Mouse (Mus musculus) heart, embryonic 12.5 days (tissue): ENCODE measurements around the gene Plcb3. TPM values are rescaled to one million over a fixed set of nuclear protein-coding genes. Genes with fewer than 3 reads are reported as not detected.

ENCODE experiments used
- ATAC-seq: fragments of 200-750 bp; cut with Nextera tagmentation; 2 replicates; pipeline ENCODE4 v1.8.0; 2017; ENCODE audit warnings: moderate TSS enrichment, moderate library complexity; ENCODE audit not compliant: insufficient number of reproducible peaks, low FRiP score
- H3K27ac ChIP-seq: fragments of 300-500 bp; sonication (generic); 2 replicates; pipeline ENCODE4 v1.5.1; 2016; ENCODE audit warnings: mild to moderate bottlenecking, moderate library complexity; ENCODE audit not compliant: poor library complexity, severe bottlenecking
- H3K27me3 ChIP-seq: fragments of 300-500 bp; sonication (generic); replicated peaks from 2 replicates; pipeline ENCODE4 v1.6.1; 2016; ENCODE audit warnings: mild to moderate bottlenecking, moderate library complexity
- H3K36me3 ChIP-seq: fragments of 300-500 bp; sonication (generic); 2 replicates; pipeline ENCODE4 v1.6.1; 2016; ENCODE audit warnings: mild to moderate bottlenecking, moderate library complexity
- H3K4me1 ChIP-seq: fragments of 300-500 bp; sonication (generic); replicated peaks from 2 replicates; pipeline ENCODE4 v1.6.1; 2016; ENCODE audit warnings: mild to moderate bottlenecking
- H3K4me2 ChIP-seq: fragments of 300-500 bp; sonication (generic); 2 replicates; pipeline ENCODE4 v1.6.1; 2016; ENCODE audit warnings: mild to moderate bottlenecking, moderate library complexity
- H3K4me3 ChIP-seq: fragments of 300-500 bp; sonication (generic); 2 replicates; pipeline ENCODE4 v1.5.1; 2016; ENCODE audit warnings: mild to moderate bottlenecking
- H3K9ac ChIP-seq: fragments of 300-500 bp; sonication (generic); 2 replicates; pipeline ENCODE4 v1.6.1; 2016; ENCODE audit warnings: mild to moderate bottlenecking, moderate library complexity
- H3K9me3 ChIP-seq: fragments of 300-500 bp; sonication (generic); replicated peaks from 2 replicates; pipeline ENCODE4 v1.6.1; 2016; ENCODE audit warnings: mild to moderate bottlenecking, moderate library complexity
- WGBS: fragments of 180-500 bp; shearing (Covaris S2); methylation state at CpG from one replicate; pipeline ENCODE4 v1.1.7; 2016; 5-methylcytosine and 5-hydroxymethylcytosine counted together
- polyA plus RNA-seq: library from polyadenylated mRNA; unstranded; fragments of >200 nt; fragmentation: Nextera tagmentation; extraction: Ambion mirVana; gene quantifications from 2 replicates; pipeline ENCODE4 v1.2.1, GENCODE M21; 2016

Gene Plcb3
- polyA plus RNA-seq: 26.6 and 28.9 TPM in 2 replicates

- Histone ChIP-seq H3K4me1 (peaks cover 55% of the 10 kb centered on the region), H3K27ac (peak within 1 kb of the TSS; percentile 94), H3K9ac (peak within 1 kb of the TSS; percentile 92), H3K9me3 (no peaks in the 10 kb centered on the region), H3K4me3 (peak within 1 kb of the TSS; percentile 86), H3K27me3 (no peaks in the 10 kb centered on the region), H3K36me3 (peaks cover 24% of the 10 kb centered on the region), H3K4me2 (peak within 1 kb of the TSS; percentile 92)
- ATAC-seq: no peak
- under 1% methylated on average over 16 of the region's 16 CpGs for WGBS
Observed at GRCm38 (mm10) chr19:6975537-6976521, at the start of gene Plcb3. Gene Plcb3 (minus strand): TSS chr19:6976470.

DNA sequence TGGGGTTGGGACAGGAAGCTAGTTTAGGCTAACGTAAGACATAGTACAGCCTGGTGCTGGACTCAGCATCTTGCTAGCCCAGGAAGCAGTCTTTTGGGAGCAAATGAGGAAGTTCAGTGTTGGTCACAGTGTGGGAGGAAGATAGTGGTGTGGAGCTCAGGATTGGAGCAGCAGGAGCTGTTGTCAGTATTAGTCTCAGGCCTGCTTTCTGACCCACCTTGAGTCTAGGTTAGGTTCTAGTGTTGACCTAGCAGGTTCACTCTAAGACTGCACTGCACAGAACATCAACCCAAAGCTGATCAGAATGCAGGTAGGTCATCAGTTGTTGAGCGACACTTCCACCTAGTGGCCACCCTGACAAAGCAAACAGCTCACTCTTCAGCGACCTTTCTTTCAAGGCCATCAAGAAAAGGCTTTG lies 44.0 kb upstream of the Plcb3 start:
- H3K36me3 ChIP-seq: peaks cover 64% of the 10 kb centered on the region
- no peak overlapping the region for H3K27ac ChIP-seq
- no peak overlapping the region for H3K9ac ChIP-seq
- WGBS: 40% methylated on average over 3 of the region's 3 CpGs
- H3K4me2 ChIP-seq: no peak overlapping the region
- H3K4me1 ChIP-seq: peaks cover 23% of the 10 kb centered on the region
- H3K9me3 ChIP-seq: no peaks in the 10 kb centered on the region
- ATAC-seq: no peak
- H3K4me3 ChIP-seq: no peak overlapping the region
- H3K27me3 ChIP-seq: no peaks in the 10 kb centered on the region

- no peaks in the 10 kb centered on the region for H3K9me3 ChIP-seq
- ATAC-seq: peak; percentile 72
- no peaks in the 10 kb centered on the region for H3K27me3 ChIP-seq
- H3K36me3 ChIP-seq: peaks cover 54% of the 10 kb centered on the region
- peak within 1 kb of the TSS; percentile 24 for H3K4me2 ChIP-seq
- 0 out of 2 replicates have a peak within 1 kb of the TSS, but pooled peaks have one; percentile 10 for H3K4me3 ChIP-seq
- 58% methylated on average over 5 of the region's 5 CpGs for WGBS
- H3K27ac ChIP-seq: peak within 1 kb of the TSS; percentile 26
- peaks cover 23% of the 10 kb centered on the region for H3K4me1 ChIP-seq
- H3K9ac ChIP-seq: no peak within 1 kb of the TSS
Observed at GRCm38 (mm10) chr19:7019191-7019590, 42.9 kb upstream of the Plcb3 start, which contains the start of gene Fermt3. Gene Fermt3 (minus strand): TSS chr19:7019469.

GRCm38 (mm10) chr19:7018546-7018945 lies 42.3 kb upstream of the Plcb3 start:
- Histone ChIP-seq H3K27ac (no peak overlapping the region; the same call in 1 of the 2 replicates), H3K36me3 (peaks cover 49% of the 10 kb centered on the region), H3K27me3 (no peaks in the 10 kb centered on the region), H3K9me3 (no peaks in the 10 kb centered on the region), H3K9ac (no peak overlapping the region), H3K4me3 (0 out of 2 replicates have a peak overlapping the region, but pooled peaks have one; percentile 10), H3K4me2 (peak overlapping the region; percentile 24), H3K4me1 (peaks cover 23% of the 10 kb centered on the region)
- no peak for ATAC-seq
- WGBS: 74% methylated on average over 11 of the region's 11 CpGs

GRCm38 (mm10) chr19:7017541-7018457 lies 41.5 kb upstream of the Plcb3 start:
- Histone ChIP-seq H3K4me2 (peak overlapping the region; percentile 24), H3K27ac (0 out of 2 replicates have a peak overlapping the region, but pooled peaks have one; percentile 26), H3K4me1 (peaks cover 23% of the 10 kb centered on the region), H3K9ac (no peak overlapping the region), H3K36me3 (peaks cover 42% of the 10 kb centered on the region), H3K27me3 (no peaks in the 10 kb centered on the region), H3K4me3 (0 out of 2 replicates have a peak overlapping the region, but pooled peaks have one; percentile 10), H3K9me3 (no peaks in the 10 kb centered on the region)
- 51% methylated on average over 12 of the region's 12 CpGs for WGBS
- ATAC-seq: peak; percentile 26; the same call in 1 of the 2 replicates

DNA sequence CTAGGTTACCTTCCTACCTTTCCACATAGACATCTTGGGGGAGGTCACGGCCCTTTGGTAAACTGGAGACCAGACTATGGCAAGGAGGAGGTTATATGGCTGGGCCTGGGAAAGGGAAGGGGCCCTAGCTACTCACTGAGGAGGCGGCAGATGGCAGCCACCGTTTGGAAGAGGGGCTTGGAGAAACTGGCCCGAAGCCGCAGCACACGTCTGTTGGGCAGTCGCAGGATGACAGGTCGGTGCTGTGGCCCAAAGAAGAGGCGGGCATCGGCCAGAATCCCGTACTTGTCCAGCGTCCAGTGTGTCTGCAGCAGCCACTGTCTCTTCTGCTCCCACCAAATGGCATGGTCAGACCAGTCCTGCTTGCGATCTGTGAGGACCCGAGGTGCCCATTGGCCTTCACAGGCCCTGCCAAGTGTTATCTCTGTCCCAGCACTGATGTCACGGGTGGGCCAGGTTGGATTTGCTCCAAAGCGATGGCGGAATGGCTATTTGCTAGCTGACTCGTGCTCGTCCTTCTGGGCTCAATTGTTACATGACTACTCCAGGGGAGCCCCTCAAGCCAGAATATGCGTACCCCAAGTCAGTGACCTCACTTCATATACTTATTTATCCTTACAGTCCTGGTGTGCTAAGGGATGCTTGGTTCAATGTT lies 38.3 kb upstream of the Plcb3 start:
- 80% methylated on average over 20 of the region's 20 CpGs for WGBS
- ATAC-seq: no peak

GRCm38 (mm10) chr19:7013984-7014383 lies 37.7 kb upstream of the Plcb3 start:
- Histone ChIP-seq H3K4me3 (no peak overlapping the region), H3K4me2 (no peak overlapping the region), H3K36me3 (peaks cover 7% of the 10 kb centered on the region), H3K9ac (no peak overlapping the region), H3K9me3 (no peaks in the 10 kb centered on the region), H3K27ac (no peak overlapping the region), H3K27me3 (no peaks in the 10 kb centered on the region), H3K4me1 (peaks cover 16% of the 10 kb centered on the region)
- WGBS: 85% methylated on average over 9 of the region's 9 CpGs
- ATAC-seq: no peak

More for the DNA sequence above, 38.3 kb upstream of the Plcb3 start:
- no peak overlapping the region for H3K9ac ChIP-seq
- H3K4me3 ChIP-seq: no peak overlapping the region
- H3K36me3 ChIP-seq: peaks cover 13% of the 10 kb centered on the region
- no peaks in the 10 kb centered on the region for H3K27me3 ChIP-seq
- no peak overlapping the region for H3K4me2 ChIP-seq
- H3K27ac ChIP-seq: no peak overlapping the region
- H3K4me1 ChIP-seq: peaks cover 22% of the 10 kb centered on the region
- no peaks in the 10 kb centered on the region for H3K9me3 ChIP-seq

DNA sequence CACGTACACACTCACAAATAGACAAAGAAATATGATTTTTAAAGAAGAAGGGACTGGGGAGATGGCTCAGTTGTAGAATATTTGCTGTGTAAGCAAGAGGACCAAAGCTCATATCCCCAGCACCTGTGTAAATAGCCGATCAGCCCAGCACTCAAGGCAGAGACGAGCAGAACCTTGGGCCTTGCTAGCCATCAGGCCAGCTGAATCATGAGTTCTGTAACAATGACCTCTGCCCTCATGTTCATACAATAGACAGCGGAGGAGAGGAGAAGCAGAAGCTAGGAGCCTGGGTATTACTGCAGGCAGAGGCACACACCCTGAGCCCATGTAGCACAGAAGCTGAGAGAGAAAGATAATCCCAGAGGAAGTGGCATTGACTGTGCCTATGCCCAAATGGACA lies 36.2 kb upstream of the Plcb3 start:
- no peaks in the 10 kb centered on the region for H3K9me3 ChIP-seq
- 0 out of 2 replicates have a peak, but pooled peaks cover 3% of the 10 kb centered on the region for H3K36me3 ChIP-seq
- H3K4me1 ChIP-seq: peaks cover under 1% of the 10 kb centered on the region; the same call in 1 of the 2 replicates
- no peak overlapping the region for H3K9ac ChIP-seq
- H3K4me2 ChIP-seq: no peak overlapping the region
- no peaks in the 10 kb centered on the region for H3K27me3 ChIP-seq
- 80% methylated on average over 4 of the region's 4 CpGs for WGBS
- H3K4me3 ChIP-seq: no peak overlapping the region
- no peak; the same call in 1 of the 2 replicates for ATAC-seq
- no peak overlapping the region for H3K27ac ChIP-seq

- Histone ChIP-seq H3K9me3 (no peaks in the 10 kb centered on the region), H3K4me3 (no peak overlapping the region), H3K9ac (no peak overlapping the region), H3K4me1 (no peaks in the 10 kb centered on the region; the same call in 1 of the 2 replicates), H3K27me3 (no peaks in the 10 kb centered on the region), H3K27ac (no peak overlapping the region), H3K4me2 (no peak overlapping the region), H3K36me3 (0 out of 2 replicates have a peak, but pooled peaks cover 3% of the 10 kb centered on the region)
- no peak for ATAC-seq
- whole genome bisulfite sequencing: 77% methylated on average over 9 of the region's 9 CpGs
Observed at GRCm38 (mm10) chr19:7006892-7007593, 30.8 kb upstream of the Plcb3 start.
